Mouse (Mus musculus) heart, postnatal 0 days (tissue): ENCODE results near the gene Samm50.
A peak's percentile ranks its signal among the peaks of the same experiment; 100 is the strongest.

Experiments
- CTCF ChIP-seq: IDR thresholded peaks from 2 replicates; pipeline ENCODE4 v1.5.1; 2016; ENCODE audit warnings: antibody characterized with exemption, control low read depth, low read depth
- EP300 ChIP-seq: IDR thresholded peaks from 2 replicates; pipeline ENCODE4 v1.6.1; 2016; ENCODE audit warnings: antibody characterized with exemption, low read depth

DNA sequence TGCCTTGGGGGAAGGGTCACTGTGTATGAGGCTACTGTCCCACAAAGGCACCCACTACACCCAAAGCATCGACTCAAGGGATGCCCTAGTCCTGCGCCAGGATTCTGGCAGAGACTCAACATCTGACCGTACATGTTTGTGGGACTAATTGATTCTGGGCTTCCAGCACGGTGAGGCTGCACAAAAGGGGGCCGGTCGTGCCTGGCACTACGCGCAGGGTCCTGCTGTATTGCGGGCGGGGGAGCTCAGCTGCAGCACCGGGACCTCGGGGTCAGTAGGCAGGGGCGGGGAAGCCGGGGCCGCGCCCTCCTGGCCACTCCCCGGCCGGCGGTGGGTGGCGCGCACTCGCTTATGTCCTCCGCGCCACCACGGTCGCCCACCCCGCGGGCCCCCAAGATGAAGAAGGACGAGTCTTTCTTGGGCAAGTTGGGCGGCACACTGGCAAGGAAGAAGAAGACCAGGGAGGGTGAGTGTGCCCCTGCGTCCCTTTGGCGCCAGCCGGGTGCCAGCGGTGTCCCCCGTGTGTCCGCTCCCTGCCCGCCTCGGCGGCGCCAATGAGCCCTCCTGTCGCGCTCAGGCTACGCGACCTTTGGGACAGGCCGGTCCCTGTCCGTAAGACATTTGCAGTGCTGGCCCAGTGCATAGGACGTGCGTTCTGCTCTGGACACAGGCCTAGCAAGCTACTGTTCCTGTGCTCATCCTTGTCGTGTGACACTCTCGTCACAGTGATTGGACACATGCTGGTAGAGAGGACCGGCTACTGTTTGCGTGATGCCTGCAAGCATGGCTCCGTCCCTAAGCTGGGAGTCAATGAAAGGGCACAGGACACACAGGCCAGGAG lies 39.9 kb downstream of the Samm50 start, which contains the start of gene Parvb:
- TF ChIP-seq CTCF (peak; percentile 18), EP300 (no peak)
